Mouse (Mus musculus): ENCODE data around the gene Unc5b.

Unc5b gene

GRCm38 (mm10) chr10:60718491-60718890 lies 112.9 kb downstream of the Unc5b start:
- no peak for DNase-seq (ENCODE audit: low read depth)

DNA sequence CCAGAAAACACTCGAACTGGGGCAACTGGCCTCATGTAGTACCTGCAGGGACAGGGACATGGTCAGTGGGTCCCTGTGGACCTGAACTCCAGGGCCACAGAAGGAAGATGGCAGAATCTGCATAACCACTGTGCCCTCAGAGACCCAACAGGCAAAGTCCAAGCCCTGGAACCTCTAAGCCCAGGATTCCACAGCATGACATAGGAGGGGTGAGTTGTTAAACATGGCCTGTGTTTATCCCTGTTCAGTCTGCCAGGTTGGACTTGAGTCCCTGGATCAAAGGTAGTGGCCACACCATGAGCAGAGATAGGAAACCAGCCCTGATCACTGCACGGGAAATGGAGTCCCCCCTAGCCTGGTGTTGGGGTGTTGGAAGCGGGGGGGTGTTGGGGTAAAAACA lies 114.9 kb downstream of the Unc5b start:
- no peak for DNase-seq (ENCODE audit: low read depth)
